Mouse (Mus musculus): ENCODE data around the gene Ccdc30.
"Not testable (repeated sequence)": the region's sequence is repeated elsewhere in the genome, so short reads cannot be mapped to it uniquely, and the experiment has no call there.

Ccdc30 gene

GRCm38 (mm10) chr4:119303291-119303690 lies 112.0 kb downstream of the Ccdc30 start:
- no peak for DNase-seq (ENCODE audit: low spot score)

- DNase-seq (ENCODE audit: low spot score), result no peak
Observed at GRCm38 (mm10) chr4:119301777-119302176, 113.5 kb downstream of the Ccdc30 start.

GRCm38 (mm10) chr4:119300761-119301160 lies 114.6 kb downstream of the Ccdc30 start:
- DNase-seq (ENCODE audit: low spot score), result no peak

- DNase-seq (ENCODE audit: low spot score), result no peak
Observed at GRCm38 (mm10) chr4:119297361-119297760, 118.0 kb downstream of the Ccdc30 start.

- peak; percentile 34 for DNase-seq (ENCODE audit: low spot score)
Observed at GRCm38 (mm10) chr4:119295134-119295453, 120.2 kb downstream of the Ccdc30 start.

- DNase-seq (ENCODE audit: low spot score), result peak; percentile 99
Observed at GRCm38 (mm10) chr4:119294415-119295133, 120.7 kb downstream of the Ccdc30 start, which contains the start of gene Ybx1. Gene Ybx1, minus strand, starts transcription at chr4:119294604.

- DNase-seq (ENCODE audit: low spot score), result peak; percentile 44
Observed at GRCm38 (mm10) chr4:119293574-119294258, 121.6 kb downstream of the Ccdc30 start.

- DNase-seq (ENCODE audit: low spot score), result peak; percentile 65
Observed at GRCm38 (mm10) chr4:119292771-119293573, 122.3 kb downstream of the Ccdc30 start.

- no peak for DNase-seq (ENCODE audit: low spot score)
Observed at GRCm38 (mm10) chr4:119291921-119292320, 123.4 kb downstream of the Ccdc30 start.

GRCm38 (mm10) chr4:119285336-119285735 lies 130.0 kb downstream of the Ccdc30 start:
- no peak for DNase-seq (ENCODE audit: low spot score)

- no peak for DNase-seq (ENCODE audit: low spot score)
Observed at GRCm38 (mm10) chr4:119284861-119285260, 130.5 kb downstream of the Ccdc30 start.

- not testable (repeated sequence) for DNase-seq (ENCODE audit: low spot score)
Observed at GRCm38 (mm10) chr4:119278784-119279183, 136.5 kb downstream of the Ccdc30 start.

GRCm38 (mm10) chr4:119275726-119276125 lies 139.6 kb downstream of the Ccdc30 start:
- DNase-seq (ENCODE audit: low spot score), result no peak

- no peak for DNase-seq (ENCODE audit: low spot score)
Observed at GRCm38 (mm10) chr4:119275226-119275625, 140.1 kb downstream of the Ccdc30 start.

- DNase-seq (ENCODE audit: low spot score), result no peak
Observed at GRCm38 (mm10) chr4:119274627-119275026, 140.7 kb downstream of the Ccdc30 start.

Measured in embryo, embryonic 10.5 days (tissue).